Mouse (Mus musculus) heart, adult 9 months (tissue): ENCODE data around the gene Adgre5.

ENCODE experiments used
- DNase-seq, 2 experiments: peaks; one replicate each; pipeline ENCODE4 v3.0.0; 2022; ENCODE audit warnings: low spot score in 2 of 2

The Adgre5 gene

GRCm38 (mm10) chr8:83754149-83754548 lies 13.0 kb upstream of the Adgre5 start:
- DNase-seq, result no peak

- peak in 1 of 2 experiments; percentile 39 for DNase-seq
Measured at GRCm38 (mm10) chr8:83749265-83749664, 8.1 kb upstream of the Adgre5 start.

DNA sequence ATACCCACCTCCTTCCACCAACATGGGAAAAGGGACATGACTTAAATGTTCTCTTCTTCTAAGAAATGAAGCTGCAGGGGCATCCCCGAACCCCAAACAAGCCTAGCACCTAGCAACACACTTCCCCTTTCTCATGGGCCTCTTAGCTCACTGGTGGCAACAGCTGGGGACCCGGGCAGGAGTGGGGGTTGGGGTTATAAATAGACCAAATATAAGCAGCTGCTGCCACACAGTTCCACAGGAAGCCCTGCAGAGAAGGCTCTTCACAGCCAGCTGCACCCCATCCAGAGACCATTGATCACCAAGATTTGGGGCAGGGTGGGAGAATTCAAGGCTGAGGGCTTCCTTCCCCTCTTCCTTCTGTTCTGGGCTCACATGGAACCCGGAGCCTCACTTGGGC lies 7.6 kb upstream of the Adgre5 start:
- DNase-seq, result peak; percentile 67 to 84

DNA sequence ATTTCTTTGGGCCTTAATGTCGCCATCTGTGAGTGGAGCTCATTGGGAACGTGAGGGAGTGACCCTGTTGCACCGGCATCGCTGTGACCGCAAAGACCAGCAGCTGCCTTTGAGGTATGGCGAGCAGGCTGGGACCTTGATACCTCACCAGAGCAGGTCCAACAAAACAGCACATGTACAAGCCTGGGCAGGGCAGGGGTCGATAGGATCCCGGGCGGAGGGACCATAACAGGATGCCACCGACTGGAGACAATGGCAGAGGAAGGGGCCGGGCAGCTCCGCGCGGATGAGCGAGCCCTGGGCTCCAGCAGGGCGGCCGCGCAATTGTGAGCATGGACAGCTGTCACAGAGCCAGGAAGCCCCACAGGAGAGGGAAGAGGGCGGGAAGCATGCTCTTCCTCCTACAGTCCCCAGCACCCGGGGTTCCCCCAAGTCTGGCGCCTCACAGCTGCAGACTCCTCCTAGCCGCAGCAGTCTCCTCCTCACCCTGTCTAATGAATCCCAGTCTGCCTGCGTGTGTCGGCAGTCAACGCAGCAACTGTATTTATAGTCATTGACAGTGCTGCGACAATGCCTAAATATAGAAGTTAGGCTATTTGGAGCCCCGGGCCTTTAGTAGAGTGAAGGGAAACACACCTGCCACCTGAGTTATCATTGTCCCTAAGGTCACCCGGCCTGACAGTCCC lies 6.7 kb upstream of the Adgre5 start:
- DNase-seq, result peak; percentile 84 to 87

GRCm38 (mm10) chr8:83744070-83744469 lies 2.9 kb upstream of the Adgre5 start:
- DNase-seq, result no peak

GRCm38 (mm10) chr8:83742968-83743367 lies 1.8 kb upstream of the Adgre5 start:
- no peak for DNase-seq

GRCm38 (mm10) chr8:83741849-83742655 lies 926 bp upstream of the Adgre5 start:
- DNase-seq, result no peak

- no peak for DNase-seq
Measured at GRCm38 (mm10) chr8:83740586-83740975, 545 bp downstream of the Adgre5 start.

- DNase-seq, result peak in 1 of 2 experiments; percentile 54
Measured at GRCm38 (mm10) chr8:83739711-83740468, 1.2 kb downstream of the Adgre5 start.

- DNase-seq, result peak; percentile 79 to 85
Measured at GRCm38 (mm10) chr8:83738949-83739710, 2.0 kb downstream of the Adgre5 start.

DNA sequence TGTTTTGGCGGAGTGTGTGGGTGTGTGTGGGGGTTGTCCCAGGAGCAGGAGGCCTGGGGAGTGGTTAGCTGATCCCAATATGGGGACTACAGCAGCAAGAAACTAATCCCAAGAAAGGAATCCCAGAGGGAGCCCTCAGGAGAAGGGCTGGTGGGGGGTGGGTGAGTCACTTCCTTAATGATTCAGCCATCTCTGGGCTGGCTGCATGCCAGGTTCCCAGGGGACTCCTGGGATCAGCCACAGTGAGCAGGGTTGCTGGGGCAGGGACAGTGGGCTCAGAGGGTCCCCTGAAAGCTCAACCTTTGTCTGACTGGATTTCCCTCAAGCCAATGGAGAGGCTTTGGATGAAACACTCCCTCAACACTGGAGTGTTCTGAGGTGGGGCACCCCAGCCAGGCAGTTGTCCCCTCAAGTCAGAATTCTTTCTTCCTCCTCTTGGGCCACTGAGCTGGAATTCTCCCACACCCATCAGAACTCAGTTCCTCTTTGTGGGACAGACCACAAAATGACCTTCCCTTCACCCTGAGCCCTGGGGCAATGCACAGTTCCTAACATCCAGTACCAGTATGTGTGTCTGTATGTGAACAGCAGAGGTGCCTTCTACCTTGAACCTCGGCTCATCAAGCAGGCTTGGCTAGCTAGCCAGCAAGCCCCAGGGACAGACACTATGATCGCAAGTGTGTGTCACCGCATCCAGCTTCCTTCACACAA lies 3.1 kb downstream of the Adgre5 start:
- DNase-seq, result peak; percentile 85 to 89

DNA sequence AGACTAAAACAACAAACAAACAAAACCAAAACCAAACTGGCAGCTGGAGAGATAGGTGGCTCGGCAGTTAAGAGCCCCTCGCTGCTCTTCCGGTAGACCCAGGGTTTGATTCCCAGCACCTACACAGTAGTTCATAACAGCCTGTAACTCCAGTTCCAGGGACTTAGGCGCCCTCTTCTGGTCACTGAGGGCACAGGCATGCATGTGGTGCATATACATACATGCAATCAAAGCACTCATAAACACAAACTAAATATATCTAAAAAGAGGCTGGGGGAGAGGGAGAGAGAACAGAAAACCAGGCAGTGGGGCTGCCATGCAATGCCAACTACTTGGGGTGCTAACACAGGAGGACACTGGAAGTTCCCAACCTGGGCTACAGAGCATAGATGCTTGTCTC lies 3.8 kb downstream of the Adgre5 start:
- DNase-seq, result no peak

DNA sequence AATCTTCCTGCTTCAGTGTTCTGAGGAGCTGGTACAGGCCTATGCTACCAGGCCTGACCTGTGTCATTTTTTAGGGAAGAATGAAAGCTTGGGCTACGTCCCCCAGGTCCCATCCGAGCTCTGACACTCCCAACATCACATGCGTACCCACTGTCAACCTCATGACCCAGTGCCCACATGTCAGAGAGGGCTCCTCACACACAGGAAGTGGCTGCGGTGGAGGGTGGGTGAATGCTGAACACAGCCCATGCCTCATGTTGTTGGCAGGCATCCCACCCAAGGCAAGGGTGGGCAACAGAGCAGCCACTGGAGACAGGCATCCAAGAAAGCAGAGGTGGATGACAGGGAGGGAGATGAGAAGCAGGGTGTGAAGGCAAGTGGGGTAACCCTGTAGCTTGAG lies 4.4 kb downstream of the Adgre5 start:
- no peak for DNase-seq

DNA sequence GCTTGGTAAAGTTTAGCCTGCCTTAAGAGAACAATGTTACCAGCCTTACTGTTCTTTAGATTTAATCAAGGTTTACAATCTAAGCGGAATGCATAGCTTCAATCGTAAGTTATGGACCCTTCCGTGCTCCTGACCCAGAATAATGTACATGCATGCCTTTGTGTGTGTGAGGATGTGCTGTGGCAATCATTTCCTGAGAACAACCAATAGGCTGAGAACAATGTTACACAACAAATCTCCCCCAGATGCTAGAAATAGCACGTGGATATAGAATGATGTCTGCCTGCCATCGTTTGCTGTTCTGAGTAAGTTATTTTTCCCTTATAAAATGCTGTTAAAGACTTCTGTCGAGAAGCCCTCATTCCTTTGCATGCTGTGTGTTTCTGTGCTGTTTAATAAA lies 8.2 kb downstream of the Adgre5 start:
- no peak for DNase-seq

GRCm38 (mm10) chr8:83731906-83732305 lies 9.2 kb downstream of the Adgre5 start:
- no peak for DNase-seq

- DNase-seq, result no peak
Measured at GRCm38 (mm10) chr8:83729009-83729807, 11.9 kb downstream of the Adgre5 start.

DNA sequence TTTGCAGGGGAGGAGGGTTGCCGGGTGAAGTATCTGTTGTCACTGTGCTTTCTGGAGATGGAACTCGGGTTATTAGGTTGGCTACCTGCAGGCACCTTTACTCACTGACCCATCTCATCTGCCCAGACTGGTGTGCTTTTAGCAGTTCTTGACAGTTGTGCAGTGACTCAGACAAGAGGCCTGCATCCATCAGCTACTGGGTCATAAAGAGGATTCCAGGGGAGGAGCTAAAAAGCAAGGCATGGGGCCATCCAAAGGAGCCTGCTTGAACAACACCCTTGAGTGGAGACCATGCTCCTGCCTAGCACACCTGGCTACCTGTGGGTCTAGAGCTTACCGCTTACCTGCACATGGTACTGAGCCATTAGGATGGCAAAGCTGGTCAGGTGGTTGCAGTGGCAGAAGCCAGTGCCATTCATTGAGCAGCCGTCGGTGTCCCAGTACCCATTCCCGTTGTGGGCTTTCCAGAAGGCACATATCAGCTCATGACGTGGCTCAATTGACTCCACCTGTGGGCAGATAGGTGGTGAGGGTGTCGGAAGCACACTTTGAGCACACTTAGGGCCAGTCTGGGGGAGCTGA lies 15.5 kb downstream of the Adgre5 start:
- no peak for DNase-seq

- peak; percentile 62 to 70 for DNase-seq
Measured at GRCm38 (mm10) chr8:83724697-83725482, 16.2 kb downstream of the Adgre5 start.
